Mouse (Mus musculus) liver, embryonic 18 days (tissue): ENCODE data around the gene Clk3. TPM values are rescaled to one million over a fixed set of nuclear protein-coding genes. Genes with fewer than 3 reads are reported as not detected.

Experiments used
- polyA plus RNA-seq: library from polyadenylated mRNA; depleted of rRNA; stranded (reverse); fragments of >200 nt; gene quantifications from 2 replicates; pipeline ENCODE4 v1.2.3, GENCODE M21; 2012; rRNA removed

Gene Clk3
- 91.3 and 101 TPM in 2 replicates for polyA plus RNA-seq

DNA sequence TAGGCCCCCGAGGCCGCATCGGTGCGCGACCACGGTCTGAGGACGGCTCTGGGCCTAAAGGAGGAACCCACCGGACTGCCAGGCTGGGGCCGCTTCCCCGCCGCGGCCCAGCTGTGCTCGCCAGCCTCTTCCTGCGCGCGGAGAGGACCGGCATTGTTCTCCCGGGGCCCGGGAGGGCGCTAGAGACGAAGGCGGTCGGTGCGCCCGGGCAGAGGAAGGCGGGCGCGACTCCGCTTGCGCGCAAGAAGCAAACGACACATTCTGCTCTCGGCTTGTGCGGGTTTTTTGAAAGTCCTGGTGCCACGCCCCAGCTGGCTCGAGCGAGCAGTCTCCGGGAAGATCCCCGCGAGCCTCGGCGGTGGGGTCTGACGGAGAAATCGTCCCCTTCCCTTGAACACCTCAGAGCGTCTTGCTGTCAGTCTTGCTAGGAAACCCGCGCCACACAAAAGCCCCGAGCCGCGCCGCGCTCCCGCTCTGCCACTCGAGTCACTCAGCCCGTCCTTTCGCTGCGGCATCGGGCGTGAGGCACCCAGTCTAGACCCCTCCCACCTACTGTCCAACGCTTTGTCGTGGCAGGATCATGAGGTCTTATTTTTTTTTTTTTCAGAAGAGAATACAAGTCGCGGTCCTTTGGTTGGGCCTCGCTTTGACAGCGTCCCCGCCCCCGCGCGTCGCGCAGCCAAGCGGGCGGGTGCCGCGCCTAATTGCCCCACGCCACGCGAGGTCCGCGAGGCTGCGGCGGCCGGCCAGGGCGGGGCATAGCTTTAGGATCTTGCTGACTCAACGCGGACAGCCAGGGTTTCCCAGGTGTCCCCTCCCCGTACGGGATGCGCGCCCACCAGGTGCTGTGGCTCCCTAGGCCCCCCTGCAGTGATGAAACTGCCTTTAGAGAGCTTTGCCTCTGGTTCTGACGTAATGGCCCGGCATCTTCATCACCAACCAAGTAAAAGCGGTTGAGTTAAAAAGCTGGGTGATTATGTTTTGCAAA is at the start of gene Clk3:
TSS of gene Clk3 (minus strand) at position 497 of the 988 bp plus-strand sequence.

GRCm38 (mm10) chr9:57708068-57708719 is 57.5 kb downstream of the Clk3 start, which contains the start of gene Edc3:
TSS of gene Edc3 (plus strand) at chr9:57708540.

Other genes with a start within 250 kb of the Clk3 start
- gene Cox5a, start 244.6 kb downstream of the Clk3 start, polyA plus RNA-seq = 168 and 176 TPM in 2 replicates
- gene Fam219b, start 228.3 kb downstream of the Clk3 start, polyA plus RNA-seq = 2.4 and 2.6 TPM in 2 replicates
- 10.8 and 11.0 TPM in 2 replicates for gene Mpi, start 213.1 kb downstream of the Clk3 start, polyA plus RNA-seq
- gene Scamp2, start 204.9 kb downstream of the Clk3 start, polyA plus RNA-seq = 21.4 and 22.3 TPM in 2 replicates
- 6.2 and 7.4 TPM in 2 replicates for gene Ulk3, start 176.4 kb downstream of the Clk3 start, polyA plus RNA-seq
- not detected in 2 replicates for gene Cplx3, start 159.6 kb downstream of the Clk3 start, polyA plus RNA-seq
- gene Lman1l, start 145.1 kb downstream of the Clk3 start, polyA plus RNA-seq = not detected in 2 replicates
- gene Csk, start 112.2 kb downstream of the Clk3 start, polyA plus RNA-seq = 24.2 and 25.1 TPM in 2 replicates
- gene Cyp1a2, start 82.2 kb downstream of the Clk3 start, polyA plus RNA-seq = 1.4 and 1.8 TPM in 2 replicates
- gene Cyp1a1, start 77.9 kb downstream of the Clk3 start, polyA plus RNA-seq = 0.13 and 0.59 TPM in 2 replicates
- 7.6 and 9.2 TPM in 2 replicates for gene Edc3, start 57.3 kb downstream of the Clk3 start, polyA plus RNA-seq
- gene Arid3b, start 70.9 kb upstream of the Clk3 start, polyA plus RNA-seq = 5.8 and 7.6 TPM in 2 replicates
- gene Ubl7, start 145.1 kb upstream of the Clk3 start, polyA plus RNA-seq = 27.1 and 27.2 TPM in 2 replicates
- 0.35 and 0.37 TPM in 2 replicates for gene Sema7a, start 174.3 kb upstream of the Clk3 start, polyA plus RNA-seq
- 0.13 and 0.22 TPM in 2 replicates for gene Cyp11a1, start 240.6 kb upstream of the Clk3 start, polyA plus RNA-seq